Mouse (Mus musculus) heart, embryonic 14.5 days (tissue): ENCODE measurements at regions not wholly inside any gene's neighbourhood (a gene's known extent, or its start where the extent isn't known, plus 50 kb on each side); places are given as distances from the start of the nearest gene placed in this dataset.

Experiments
- ATAC-seq: fragments of 200-750 bp; cut with Nextera tagmentation; 2 replicates; pipeline ENCODE4 v1.8.0; 2017; ENCODE audit warnings: low read depth, moderate TSS enrichment; ENCODE audit not compliant: insufficient number of reproducible peaks, insufficient read depth, low FRiP score
- H3K27ac ChIP-seq, 2 experiments: fragments of 200-500 bp in 1 of 2; fragments of 300-500 bp in 1 of 2; sonication (generic) in 1 of 2; replicated peaks in 1 of 2; 2 replicates each; pipeline ENCODE4 v1.5.1; 2012 to 2014; ENCODE audit warnings: low read depth in 2 of 2, low read length in 2 of 2, control low read depth in 1 of 2, mild to moderate bottlenecking in 1 of 2, mixed read lengths in 1 of 2; ENCODE audit not compliant: control insufficient read depth in 1 of 2, insufficient read depth in 1 of 2
- H3K27me3 ChIP-seq: fragments of 300-500 bp; sonication (generic); 2 replicates; pipeline ENCODE4 v1.6.1; 2014; ENCODE audit warnings: mild to moderate bottlenecking, low read length, control low read depth; ENCODE audit not compliant: control insufficient read depth, insufficient read depth
- H3K36me3 ChIP-seq: fragments of 300-500 bp; sonication (generic); 2 replicates; pipeline ENCODE4 v1.6.1; 2014; ENCODE audit warnings: mild to moderate bottlenecking, control low read depth, low read length, mixed read lengths; ENCODE audit not compliant: control insufficient read depth, insufficient read depth
- H3K4me1 ChIP-seq, 2 experiments: fragments of 200-500 bp in 1 of 2; fragments of 300-500 bp in 1 of 2; sonication (generic) in 1 of 2; 2 replicates each; pipeline ENCODE4 v1.6.1; 2012 to 2014; ENCODE audit warnings: low read length in 2 of 2, control low read depth in 1 of 2, mixed read lengths in 1 of 2; ENCODE audit not compliant: control insufficient read depth in 2 of 2, insufficient read depth in 2 of 2
- H3K4me2 ChIP-seq: fragments of 300-500 bp; sonication (generic); 2 replicates; pipeline ENCODE4 v1.6.1; 2014; ENCODE audit warnings: mild to moderate bottlenecking, low read length
- H3K4me3 ChIP-seq, 2 experiments: fragments of 200-500 bp in 1 of 2; fragments of 300-500 bp in 1 of 2; sonication (generic) in 1 of 2; 2 replicates each; pipeline ENCODE4 v1.5.1; 2012 to 2014; ENCODE audit warnings: low read length in 2 of 2, mild to moderate bottlenecking in 2 of 2, control low read depth in 1 of 2, low read depth in 1 of 2, moderate library complexity in 1 of 2; ENCODE audit not compliant: control insufficient read depth in 1 of 2, insufficient read depth in 1 of 2
- H3K9ac ChIP-seq: fragments of 300-500 bp; sonication (generic); 2 replicates; pipeline ENCODE4 v1.6.1; 2014; ENCODE audit warnings: mild to moderate bottlenecking, low read length
- H3K9me3 ChIP-seq: fragments of 300-500 bp; sonication (generic); 2 replicates; pipeline ENCODE4 v1.6.1; 2016; ENCODE audit warnings: low read length, control low read depth; ENCODE audit not compliant: control insufficient read depth
- WGBS: fragments of 180-500 bp; shearing (Covaris S2); extraction: QIAGEN DNeasy Blood & Tissue Kit; methylation state at CpG from one replicate; pipeline ENCODE4 v1.1.7; 2014; 5-methylcytosine and 5-hydroxymethylcytosine counted together

DNA sequence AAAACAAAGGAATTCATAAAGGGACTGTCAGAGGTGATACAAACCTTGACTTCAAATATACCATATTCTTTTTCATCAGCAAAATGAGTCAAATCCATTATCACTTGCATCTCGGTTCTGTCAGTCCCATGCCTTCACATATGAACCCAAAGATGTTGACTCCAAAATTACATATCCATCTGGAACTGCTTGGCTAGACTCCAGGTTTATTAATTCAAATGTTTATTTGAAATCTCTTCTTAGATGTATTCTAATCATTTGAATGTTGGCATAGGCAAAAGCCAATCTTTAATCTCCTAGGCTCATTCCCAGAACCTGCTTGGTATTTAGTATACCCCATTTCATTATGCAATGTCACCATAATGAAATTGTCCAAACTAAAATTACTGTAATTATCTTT, 709.8 kb downstream of the Cdh11 start:
- no peak overlapping the region for H3K4me2 ChIP-seq
- no peak for ATAC-seq
- no peaks in the 10 kb centered on the region for H3K27me3 ChIP-seq
- no peak overlapping the region for H3K9ac ChIP-seq
- H3K4me3 ChIP-seq, result no peak overlapping the region
- no peaks in the 10 kb centered on the region for H3K9me3 ChIP-seq
- no peaks in the 10 kb centered on the region for H3K4me1 ChIP-seq
- 63% methylated on average over 1 of the region's 1 CpGs for WGBS
- H3K36me3 ChIP-seq, result no peaks in the 10 kb centered on the region
- no peak overlapping the region for H3K27ac ChIP-seq

DNA sequence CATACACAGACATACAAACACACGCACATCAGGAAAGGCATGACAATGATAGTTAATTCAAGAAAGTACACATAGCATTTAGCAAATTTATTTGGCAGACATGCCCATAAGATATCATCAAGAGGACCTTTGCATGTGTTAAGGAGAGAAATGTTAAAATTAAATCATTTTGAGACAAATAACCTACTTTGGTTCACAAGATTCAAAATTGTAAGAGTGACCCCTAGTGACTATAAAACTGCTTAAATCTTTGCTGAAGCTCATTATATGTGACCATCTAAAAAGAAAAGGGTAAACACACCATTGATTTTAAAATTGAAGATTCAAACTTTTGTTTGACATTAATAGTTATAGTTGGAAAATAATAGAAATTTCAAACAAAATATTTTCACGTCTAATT, 721.3 kb downstream of the Cdh11 start:
- no peak overlapping the region for H3K4me3 ChIP-seq
- 78% methylated on average over 2 of the region's 2 CpGs for WGBS
- H3K4me1 ChIP-seq, result no peaks in the 10 kb centered on the region
- H3K36me3 ChIP-seq, result no peaks in the 10 kb centered on the region
- H3K9me3 ChIP-seq, result no peaks in the 10 kb centered on the region
- no peak for ATAC-seq
- H3K27ac ChIP-seq, result no peak overlapping the region
- no peak overlapping the region for H3K9ac ChIP-seq
- H3K4me2 ChIP-seq, result no peak overlapping the region
- H3K27me3 ChIP-seq, result no peaks in the 10 kb centered on the region

DNA sequence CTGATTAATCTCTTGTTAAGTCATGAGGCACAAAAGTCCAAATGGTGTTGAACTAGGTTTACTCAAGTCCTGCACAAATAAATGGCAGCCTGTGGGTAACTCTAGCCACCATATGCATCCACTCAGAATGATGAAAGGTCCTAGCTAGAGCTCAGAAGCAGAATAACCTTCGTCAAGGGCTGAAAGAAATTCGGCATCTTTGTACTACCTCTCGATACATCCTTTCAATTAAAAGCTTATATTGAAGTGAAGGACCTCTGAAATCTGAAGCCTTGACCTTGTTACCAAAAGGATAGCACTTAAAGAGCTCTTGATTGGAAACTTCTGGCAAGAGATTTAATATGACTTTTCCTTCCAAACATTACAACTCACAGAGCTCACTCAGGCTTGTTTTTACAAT, 732.0 kb downstream of the Cdh11 start:
- H3K27ac ChIP-seq, result no peak overlapping the region
- no peaks in the 10 kb centered on the region for H3K36me3 ChIP-seq
- H3K4me1 ChIP-seq, result no peaks in the 10 kb centered on the region
- no peak for ATAC-seq
- no peak overlapping the region for H3K4me2 ChIP-seq
- H3K9ac ChIP-seq, result no peak overlapping the region
- WGBS, result 77% methylated on average over 3 of the region's 3 CpGs
- H3K27me3 ChIP-seq, result no peaks in the 10 kb centered on the region
- H3K4me3 ChIP-seq, result no peak overlapping the region
- H3K9me3 ChIP-seq, result no peaks in the 10 kb centered on the region

DNA sequence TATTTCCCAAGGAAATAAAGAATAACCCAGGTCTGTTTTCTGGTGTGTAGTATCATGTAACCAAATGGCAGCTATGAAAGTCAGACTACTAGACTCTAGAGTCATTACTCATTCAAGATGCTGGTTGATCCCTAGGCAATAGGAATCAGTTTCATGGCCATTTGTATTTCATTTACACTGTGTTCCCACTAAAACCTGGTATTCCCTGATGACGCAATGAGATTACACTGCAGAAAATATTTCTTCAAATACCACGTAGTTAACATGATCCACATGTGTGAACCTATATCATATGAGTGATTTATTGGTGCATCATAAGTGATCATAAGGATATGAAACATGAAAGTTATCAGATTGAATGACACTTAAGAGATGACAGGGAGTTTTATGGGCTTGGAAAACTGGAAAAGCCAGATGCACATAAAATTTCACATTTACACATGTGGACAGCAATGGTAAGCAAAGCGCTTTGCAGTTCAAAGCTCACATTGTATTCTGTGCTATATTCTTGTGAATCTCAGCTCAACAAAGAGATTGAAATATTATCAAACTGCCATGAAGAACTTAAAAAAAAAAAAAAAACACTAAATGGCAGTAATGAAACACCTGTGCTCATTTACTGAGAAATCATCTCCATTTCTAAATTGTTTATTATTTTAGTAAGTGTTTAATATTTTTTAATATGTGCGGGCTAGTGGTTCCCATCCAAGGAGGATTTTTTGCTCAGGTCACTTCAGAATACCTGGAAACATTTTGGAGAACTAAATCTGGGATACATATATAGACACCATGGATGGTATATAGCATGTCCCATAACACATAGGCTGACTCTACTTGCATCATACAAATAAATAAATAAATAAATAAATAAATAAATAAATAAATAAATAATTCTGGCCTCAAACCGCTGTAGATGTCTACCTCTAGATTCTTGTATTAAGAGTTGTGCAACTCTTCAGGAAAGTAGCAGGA, 758.2 kb downstream of the Cdh11 start:
- 79% methylated on average over 5 of the region's 5 CpGs for WGBS
- Histone ChIP-seq H3K27me3 (no peaks in the 10 kb centered on the region), H3K27ac (no peak overlapping the region), H3K4me3 (no peak overlapping the region), H3K36me3 (no peaks in the 10 kb centered on the region), H3K9ac (no peak overlapping the region), H3K9me3 (no peaks in the 10 kb centered on the region), H3K4me2 (no peak overlapping the region), H3K4me1 (no peaks in the 10 kb centered on the region)
- ATAC-seq, result no peak

DNA sequence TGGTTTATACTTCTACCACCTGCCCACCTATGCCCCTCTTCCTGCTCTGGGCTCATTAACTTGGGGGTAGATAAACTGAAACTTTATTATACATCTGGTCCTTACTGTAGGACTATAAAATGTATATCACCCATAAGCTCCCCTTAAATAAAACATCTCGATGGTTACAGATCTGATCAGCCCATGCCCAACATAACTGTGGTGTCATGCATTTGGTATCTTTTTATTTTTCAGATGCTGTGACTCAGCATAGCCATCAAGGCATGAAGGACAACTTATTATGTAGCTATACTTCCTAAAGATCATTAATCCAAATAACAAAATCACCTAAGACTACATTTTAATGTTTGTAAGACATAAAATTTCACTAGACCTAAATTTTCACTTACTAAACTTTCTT, 761.0 kb downstream of the Cdh11 start:
- H3K9ac ChIP-seq, result no peak overlapping the region
- WGBS, result 74% methylated on average over 1 of the region's 1 CpGs
- no peak for ATAC-seq
- no peaks in the 10 kb centered on the region for H3K27me3 ChIP-seq
- no peak overlapping the region for H3K4me2 ChIP-seq
- no peaks in the 10 kb centered on the region for H3K4me1 ChIP-seq
- no peaks in the 10 kb centered on the region for H3K9me3 ChIP-seq
- no peak overlapping the region for H3K4me3 ChIP-seq
- no peak overlapping the region for H3K27ac ChIP-seq
- no peaks in the 10 kb centered on the region for H3K36me3 ChIP-seq

DNA sequence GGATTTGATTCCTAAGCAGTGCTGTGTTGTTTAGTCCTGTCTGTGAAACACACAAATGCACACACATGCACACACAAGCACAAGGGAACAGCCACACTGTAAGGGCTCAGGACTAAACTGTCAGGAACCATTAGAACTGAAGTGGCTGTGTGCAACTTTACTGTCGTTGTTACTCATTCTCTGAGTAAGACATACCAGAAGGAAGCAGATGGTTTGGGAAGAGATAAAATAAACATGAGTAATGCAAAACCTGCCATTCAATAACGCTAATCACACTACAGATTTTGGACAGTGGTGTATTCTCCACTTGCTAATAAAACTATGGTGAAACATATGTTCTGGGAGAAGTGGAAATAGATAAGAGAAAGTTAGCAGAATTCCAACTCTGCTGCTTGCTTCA, 767.7 kb downstream of the Cdh11 start:
- no peak overlapping the region for H3K4me2 ChIP-seq
- H3K4me1 ChIP-seq, result no peaks in the 10 kb centered on the region
- no peak overlapping the region for H3K4me3 ChIP-seq
- H3K9ac ChIP-seq, result no peak overlapping the region
- no peaks in the 10 kb centered on the region for H3K36me3 ChIP-seq
- no peak for ATAC-seq
- WGBS, result 41% methylated on average over 2 of the region's 2 CpGs
- H3K27ac ChIP-seq, result no peak overlapping the region
- H3K9me3 ChIP-seq, result no peaks in the 10 kb centered on the region
- no peaks in the 10 kb centered on the region for H3K27me3 ChIP-seq

DNA sequence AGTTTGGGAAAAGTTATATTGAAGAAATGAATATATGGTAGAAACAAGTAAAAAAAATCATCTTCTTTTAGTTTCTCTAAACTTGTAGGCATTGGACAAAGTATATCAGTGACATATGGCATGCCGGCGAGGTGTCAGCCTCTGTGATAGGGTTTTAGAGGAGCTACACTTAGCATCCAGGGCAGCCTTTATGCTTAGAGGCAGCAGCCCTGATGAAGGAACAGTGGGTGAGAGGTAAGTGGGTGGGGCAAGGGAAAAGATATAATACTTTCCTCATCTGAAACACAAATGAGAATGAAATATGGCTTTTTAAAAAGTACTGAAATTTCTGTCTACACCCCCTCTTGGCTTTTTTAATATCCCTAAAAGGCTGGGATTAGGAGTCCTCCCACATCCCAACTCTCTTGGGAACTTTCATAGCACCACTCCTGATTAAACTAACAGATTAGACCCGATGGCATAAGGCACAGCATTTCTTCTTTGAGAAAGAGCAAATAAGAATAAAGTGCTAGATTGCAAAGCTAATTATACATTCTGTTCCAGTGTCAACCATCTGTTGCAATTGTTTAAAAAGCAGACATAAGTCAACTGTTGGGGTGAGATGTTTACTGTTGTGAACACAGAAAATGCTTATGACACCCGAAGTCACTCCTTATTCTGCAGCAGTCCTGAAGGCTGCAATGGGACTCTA, 785.0 kb downstream of the Cdh11 start:
- 71% methylated on average over 4 of the region's 4 CpGs for WGBS
- no peak overlapping the region for H3K27ac ChIP-seq
- H3K27me3 ChIP-seq, result no peaks in the 10 kb centered on the region
- H3K9ac ChIP-seq, result no peak overlapping the region
- H3K4me3 ChIP-seq, result no peak overlapping the region
- H3K4me2 ChIP-seq, result no peak overlapping the region
- ATAC-seq, result no peak
- H3K36me3 ChIP-seq, result no peaks in the 10 kb centered on the region
- H3K4me1 ChIP-seq, result no peaks in the 10 kb centered on the region
- H3K9me3 ChIP-seq, result no peaks in the 10 kb centered on the region
